Mouse (Mus musculus) effector memory CD4-positive, alpha-beta T cell, adult 5 months (primary cell): ENCODE measurements around the gene Gpsm1. TPM values are rescaled to one million over a fixed set of nuclear protein-coding genes. Genes with fewer than 3 reads are reported as not detected.

ENCODE experiments used
- polyA plus RNA-seq: library from polyadenylated mRNA; unstranded; fragments of 100-300 nt; shearing (Covaris generic); gene quantifications from one replicate; pipeline ENCODE4 v1.2.1, GENCODE M21; 2017

The Gpsm1 gene
- 22.6 TPM for polyA plus RNA-seq

GRCm38 (mm10) chr2:26315072-26315924 lies at the start of gene Gpsm1:
Gpsm1 (plus strand) TSS chr2:26315515.

GRCm38 (mm10) chr2:26294457-26294856 lies 20.9 kb upstream of the Gpsm1 start, which contains the start of gene Ccdc187:
Ccdc187 (minus strand) TSS chr2:26294557.

GRCm38 (mm10) chr2:26351358-26352290 lies 36.3 kb downstream of the Gpsm1 start, which contains the start of gene Dnlz:
Dnlz (minus strand) TSS chr2:26352110.

GRCm38 (mm10) chr2:26360772-26361171 lies 45.5 kb downstream of the Gpsm1 start, which contains the start of gene Card9:
Card9 (minus strand) TSS chr2:26360918.

GRCm38 (mm10) chr2:26380131-26380771 lies 64.9 kb downstream of the Gpsm1 start, which contains the start of gene Snapc4:
Snapc4 (minus strand) TSS chr2:26380653.

GRCm38 (mm10) chr2:26389154-26389690 lies 73.9 kb downstream of the Gpsm1 start, which contains the start of the genes Entr1 and Pmpca:
Entr1 (minus strand) TSS chr2:26389316.
Pmpca (plus strand) TSS chr2:26389339.

Other genes starting within 250 kb of the Gpsm1 start
- 0.72 TPM for gene Nacc2, start 192.3 kb upstream of the Gpsm1 start, polyA plus RNA-seq
- not detected for gene Lhx3, start 107.2 kb upstream of the Gpsm1 start, polyA plus RNA-seq
- 7.4 TPM for gene Qsox2, start 78.0 kb upstream of the Gpsm1 start, polyA plus RNA-seq
- gene Ccdc187, start 21.0 kb upstream of the Gpsm1 start, polyA plus RNA-seq = 0.11 TPM
- 8.6 TPM for gene Dnlz, start 36.6 kb downstream of the Gpsm1 start, polyA plus RNA-seq
- gene Card9, start 45.4 kb downstream of the Gpsm1 start, polyA plus RNA-seq = not detected
- 48.0 TPM for gene Snapc4, start 65.1 kb downstream of the Gpsm1 start, polyA plus RNA-seq
- gene Entr1, start 73.8 kb downstream of the Gpsm1 start, polyA plus RNA-seq = 156 TPM
- gene Pmpca, start 73.8 kb downstream of the Gpsm1 start, polyA plus RNA-seq = 71.5 TPM
- 28.7 TPM for gene Inpp5e, start 93.7 kb downstream of the Gpsm1 start, polyA plus RNA-seq
- gene Sec16a, start 129.7 kb downstream of the Gpsm1 start, polyA plus RNA-seq = 46.0 TPM
- 45.4 TPM for gene Notch1, start 201.1 kb downstream of the Gpsm1 start, polyA plus RNA-seq